Mouse (Mus musculus) right cerebral cortex, postnatal 25 days (tissue): ENCODE results near the gene Maml1.

ENCODE experiments used
- DNase-seq: peaks from one replicate; pipeline ENCODE4 v3.0.0; 2022

Maml1 gene

GRCm38 (mm10) chr11:50279005-50279404 is 13.1 kb downstream of the Maml1 start:
- no peak for DNase-seq

GRCm38 (mm10) chr11:50277706-50278105 is 14.4 kb downstream of the Maml1 start:
- DNase-seq: no peak

- no peak for DNase-seq
These were observed 15.1 kb downstream of the Maml1 start for GRCm38 (mm10) chr11:50277025-50277424.

GRCm38 (mm10) chr11:50275568-50276151 is 16.5 kb downstream of the Maml1 start:
- DNase-seq: no peak

GRCm38 (mm10) chr11:50275077-50275476 is 17.0 kb downstream of the Maml1 start:
- DNase-seq: no peak

GRCm38 (mm10) chr11:50272819-50273218 is 19.3 kb downstream of the Maml1 start:
- no peak for DNase-seq

- no peak for DNase-seq
These were observed 22.2 kb downstream of the Maml1 start for GRCm38 (mm10) chr11:50269885-50270284.

GRCm38 (mm10) chr11:50269163-50269562 is 22.9 kb downstream of the Maml1 start:
- no peak for DNase-seq

GRCm38 (mm10) chr11:50266997-50267396 is 25.1 kb downstream of the Maml1 start:
- DNase-seq: no peak

- no peak for DNase-seq
These were observed 26.2 kb downstream of the Maml1 start for GRCm38 (mm10) chr11:50265931-50266330.

- no peak for DNase-seq
These were observed 28.9 kb downstream of the Maml1 start for GRCm38 (mm10) chr11:50263198-50263597.

- DNase-seq: no peak
These were observed 30.1 kb downstream of the Maml1 start for GRCm38 (mm10) chr11:50262020-50262419.

- peak; percentile 63 for DNase-seq
These were observed 33.8 kb downstream of the Maml1 start for GRCm38 (mm10) chr11:50258310-50258709.

- DNase-seq: no peak
These were observed 35.5 kb downstream of the Maml1 start for GRCm38 (mm10) chr11:50256615-50257014.

- DNase-seq: peak; percentile 87
These were observed 38.0 kb downstream of the Maml1 start for GRCm38 (mm10) chr11:50254010-50254580.

GRCm38 (mm10) chr11:50253393-50253792 is 38.7 kb downstream of the Maml1 start:
- DNase-seq: no peak

GRCm38 (mm10) chr11:50252684-50253265 is 39.3 kb downstream of the Maml1 start:
- no peak for DNase-seq

GRCm38 (mm10) chr11:50252166-50252565 is 39.9 kb downstream of the Maml1 start:
- DNase-seq: no peak

- no peak for DNase-seq
These were observed 43.5 kb downstream of the Maml1 start for GRCm38 (mm10) chr11:50248473-50249171.

GRCm38 (mm10) chr11:50245269-50245668 is 46.8 kb downstream of the Maml1 start:
- DNase-seq: no peak

GRCm38 (mm10) chr11:50243926-50244325 is 48.2 kb downstream of the Maml1 start:
- no peak for DNase-seq

GRCm38 (mm10) chr11:50240235-50240911 is 51.7 kb downstream of the Maml1 start:
- DNase-seq: no peak
